Mouse (Mus musculus): ENCODE data around the gene Adgrv1. TPM values are rescaled to one million over a fixed set of nuclear protein-coding genes. Genes with fewer than 3 reads are reported as not detected.

The Adgrv1 gene
- polyA plus RNA-seq, 1 experiment from 2014 or later: 2.0 TPM

DNA sequence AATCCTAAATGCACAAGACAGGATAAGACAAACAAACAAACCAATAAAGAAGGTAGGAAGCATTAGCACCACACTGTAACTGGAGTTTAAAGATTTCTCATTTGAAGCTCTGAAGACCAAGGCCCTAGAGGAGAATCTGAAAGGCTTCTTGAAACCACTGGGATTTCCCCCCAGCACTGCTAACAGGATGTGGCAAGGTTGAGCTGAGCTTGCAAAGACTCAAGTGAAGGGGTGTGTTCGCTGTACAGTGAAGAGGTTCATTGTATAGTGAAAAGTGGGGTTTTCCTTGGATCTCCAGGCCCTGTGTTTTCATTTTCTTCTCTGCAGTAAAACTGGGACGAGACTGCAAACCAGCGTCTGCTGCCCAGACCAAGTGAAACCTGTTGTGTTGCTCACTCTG lies 456.9 kb downstream of the Adgrv1 start:
- Histone ChIP-seq H3K4me3 (replicated peaks) (no peak overlapping the region), H3K9ac (no peak overlapping the region), H3K4me1 (no peaks in the 10 kb centered on the region), H3K27me3 (no peaks in the 10 kb centered on the region), H3K4me2 (replicated peaks) (no peak overlapping the region), H3K9me3 (replicated peaks) (no peaks in the 10 kb centered on the region), H3K27ac (replicated peaks) (no peak overlapping the region), H3K36me3 (no peaks in the 10 kb centered on the region)
- no peak for ATAC-seq (ENCODE audit: insufficient number of reproducible peaks, low FRiP score, low TSS enrichment, low read depth)
- 55% methylated on average over 3 of the region's 3 CpGs for WGBS

DNA sequence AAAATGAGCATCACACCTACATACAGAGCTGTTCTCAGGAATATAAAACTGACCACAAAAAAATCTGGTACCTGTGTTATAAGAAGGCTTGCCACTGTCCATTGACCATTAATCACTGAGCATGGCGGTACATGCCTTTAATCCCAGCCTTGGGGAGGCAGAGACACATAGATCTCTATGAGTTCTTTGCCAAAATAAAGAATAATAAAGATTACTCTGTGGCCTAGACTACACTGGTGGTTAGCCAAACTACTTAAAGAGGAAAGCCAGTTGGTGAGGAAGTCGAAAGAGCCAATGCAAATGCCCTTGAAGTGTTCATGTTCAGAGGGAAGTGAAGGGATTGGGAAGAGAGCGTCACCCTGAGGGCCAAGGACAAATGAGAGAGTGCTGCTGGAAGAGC lies 461.8 kb downstream of the Adgrv1 start:
- Histone ChIP-seq H3K4me2 (replicated peaks) (no peak overlapping the region), H3K27ac (replicated peaks) (no peak overlapping the region), H3K9me3 (replicated peaks) (no peaks in the 10 kb centered on the region), H3K4me1 (no peaks in the 10 kb centered on the region), H3K4me3 (replicated peaks) (no peak overlapping the region), H3K36me3 (no peaks in the 10 kb centered on the region), H3K9ac (no peak overlapping the region), H3K27me3 (no peaks in the 10 kb centered on the region)
- no peak for ATAC-seq (ENCODE audit: insufficient number of reproducible peaks, low FRiP score, low TSS enrichment, low read depth)
- 77% methylated on average over 3 of the region's 3 CpGs for WGBS

DNA sequence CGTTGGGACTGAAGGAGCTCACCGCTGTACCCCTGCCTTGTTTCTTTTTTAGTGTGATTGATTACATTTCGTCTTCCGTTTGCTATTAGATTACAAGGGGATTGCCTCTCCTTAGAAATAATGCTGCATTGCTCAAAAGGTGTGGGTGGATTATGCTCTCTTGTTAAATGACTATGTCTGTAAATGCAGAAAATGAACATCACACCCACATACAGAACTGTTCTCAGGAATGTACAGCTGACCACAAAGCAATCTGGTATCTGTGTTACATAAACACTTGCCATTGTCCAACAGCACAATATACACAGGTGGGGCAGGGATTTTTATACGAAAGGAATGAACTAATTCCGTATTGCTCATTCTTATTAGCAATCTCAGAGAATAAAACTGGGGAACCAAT lies 465.5 kb downstream of the Adgrv1 start:
- no peaks in the 10 kb centered on the region for H3K9me3 ChIP-seq (replicated peaks)
- H3K4me2 ChIP-seq (replicated peaks): no peak overlapping the region
- 73% methylated on average over 6 of the region's 6 CpGs for WGBS
- no peaks in the 10 kb centered on the region for H3K4me1 ChIP-seq
- H3K27ac ChIP-seq (replicated peaks): no peak overlapping the region
- no peak for ATAC-seq (ENCODE audit: insufficient number of reproducible peaks, low FRiP score, low TSS enrichment, low read depth)
- H3K9ac ChIP-seq: no peak overlapping the region
- H3K27me3 ChIP-seq: no peaks in the 10 kb centered on the region
- no peak overlapping the region for H3K4me3 ChIP-seq (replicated peaks)
- H3K36me3 ChIP-seq: no peaks in the 10 kb centered on the region

DNA sequence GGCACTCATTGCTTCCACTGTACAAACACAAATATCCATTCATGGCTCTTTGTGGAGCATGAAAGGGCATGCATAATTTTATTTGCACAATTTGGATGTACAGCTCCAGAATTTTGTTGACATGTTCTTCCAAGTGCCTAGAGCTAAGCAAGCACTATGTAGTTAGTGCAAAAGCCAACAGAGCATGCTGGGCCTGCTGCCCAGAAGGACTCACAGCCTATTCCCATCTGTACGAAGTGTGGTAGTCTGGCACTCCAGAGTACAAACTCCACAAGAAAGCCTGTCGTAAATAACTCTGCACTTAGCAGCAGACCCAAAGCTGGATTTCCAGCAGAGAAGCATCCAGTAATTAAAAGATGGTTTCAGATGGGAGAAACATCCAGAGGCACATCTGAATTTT lies 473.1 kb downstream of the Adgrv1 start:
- Histone ChIP-seq H3K9ac (no peak overlapping the region), H3K4me3 (replicated peaks) (no peak overlapping the region), H3K4me2 (replicated peaks) (no peak overlapping the region), H3K27me3 (no peaks in the 10 kb centered on the region), H3K36me3 (no peaks in the 10 kb centered on the region), H3K9me3 (replicated peaks) (no peaks in the 10 kb centered on the region), H3K4me1 (no peaks in the 10 kb centered on the region), H3K27ac (replicated peaks) (no peak overlapping the region)
- peak; percentile 88 for ATAC-seq (ENCODE audit: insufficient number of reproducible peaks, low FRiP score, low TSS enrichment, low read depth)
- WGBS: 54% methylated on average over 2 of the region's 2 CpGs

DNA sequence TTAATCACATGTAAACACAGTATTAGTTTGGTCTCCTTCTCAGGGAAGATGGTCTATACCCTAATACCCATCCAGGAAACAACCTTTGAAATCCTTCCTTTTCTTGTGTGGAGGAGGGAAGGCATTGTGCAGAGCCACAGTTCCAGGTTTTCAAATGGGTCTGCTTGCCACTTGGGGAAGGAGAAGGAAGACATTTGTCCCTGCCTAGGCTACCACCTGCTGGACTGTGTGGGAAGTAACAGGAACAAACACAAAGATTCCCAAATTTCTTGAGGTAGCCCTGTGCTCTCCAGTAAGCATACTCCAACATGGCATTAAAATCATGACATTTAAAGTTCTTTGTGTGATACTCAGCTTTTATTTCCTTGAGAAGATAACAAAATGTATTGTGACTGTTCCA lies 477.6 kb downstream of the Adgrv1 start:
- no peak overlapping the region for H3K4me3 ChIP-seq (replicated peaks)
- H3K9ac ChIP-seq: no peak overlapping the region
- no peak overlapping the region for H3K4me2 ChIP-seq (replicated peaks)
- H3K9me3 ChIP-seq (replicated peaks): no peaks in the 10 kb centered on the region
- H3K27ac ChIP-seq (replicated peaks): no peak overlapping the region
- H3K4me1 ChIP-seq: no peaks in the 10 kb centered on the region
- ATAC-seq (ENCODE audit: insufficient number of reproducible peaks, low FRiP score, low TSS enrichment, low read depth): no peak
- H3K36me3 ChIP-seq: no peaks in the 10 kb centered on the region
- no peaks in the 10 kb centered on the region for H3K27me3 ChIP-seq

DNA sequence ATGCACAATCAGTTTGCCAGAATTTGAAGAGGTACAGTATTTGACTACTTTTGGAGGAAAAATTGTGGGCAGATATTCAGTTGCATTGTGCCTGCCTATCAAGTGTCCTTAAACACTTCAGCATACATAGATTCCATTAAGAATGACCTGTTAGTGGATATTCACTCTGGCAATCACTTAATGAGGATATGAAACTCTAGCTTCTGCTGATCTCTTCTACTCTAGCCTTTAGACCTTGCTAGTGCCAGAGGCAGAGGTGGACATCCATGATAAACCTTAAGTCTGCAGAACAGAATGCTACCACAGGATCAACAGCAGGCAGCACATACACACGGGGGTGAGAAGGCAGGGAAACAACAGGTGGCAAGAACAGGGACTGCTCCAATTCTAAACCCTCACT lies 488.5 kb downstream of the Adgrv1 start:
- no peak overlapping the region for H3K9ac ChIP-seq
- no peaks in the 10 kb centered on the region for H3K4me1 ChIP-seq
- H3K4me3 ChIP-seq (replicated peaks): no peak overlapping the region
- no peak overlapping the region for H3K4me2 ChIP-seq (replicated peaks)
- H3K36me3 ChIP-seq: no peaks in the 10 kb centered on the region
- H3K9me3 ChIP-seq (replicated peaks): no peaks in the 10 kb centered on the region
- ATAC-seq (ENCODE audit: insufficient number of reproducible peaks, low FRiP score, low TSS enrichment, low read depth): no peak
- no peak overlapping the region for H3K27ac ChIP-seq (replicated peaks)
- 42% methylated on average over 1 of the region's 1 CpGs for WGBS
- no peaks in the 10 kb centered on the region for H3K27me3 ChIP-seq

DNA sequence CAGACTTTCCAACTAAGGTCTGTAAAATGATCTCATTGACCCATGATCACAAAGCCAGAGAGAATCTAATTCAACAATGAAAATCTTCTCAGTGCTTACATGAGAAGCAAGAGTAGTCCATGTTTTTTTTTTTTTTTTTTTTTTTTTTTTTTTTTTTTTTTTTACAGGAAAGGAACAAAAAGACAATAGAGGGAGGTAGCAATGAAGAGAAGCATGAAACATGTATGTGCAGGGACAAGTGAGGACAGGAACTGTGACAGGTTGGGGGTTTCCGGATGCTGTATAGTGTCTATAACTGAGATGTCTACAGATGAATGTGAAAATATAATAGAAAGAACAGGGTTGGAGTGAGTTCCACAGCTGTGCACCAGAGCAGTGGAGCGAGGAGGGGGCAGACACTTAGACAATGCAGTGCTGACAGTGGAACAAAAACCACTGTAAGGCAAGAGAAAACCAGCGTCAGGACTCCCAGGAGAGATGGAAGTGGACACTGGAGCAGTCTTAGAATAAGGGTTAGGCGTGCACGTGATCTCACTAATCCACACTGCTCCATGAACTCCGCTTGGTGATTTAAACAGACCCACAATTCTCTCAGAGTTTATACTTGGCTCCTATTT lies 490.6 kb downstream of the Adgrv1 start:
- Histone ChIP-seq H3K4me1 (no peaks in the 10 kb centered on the region), H3K9me3 (replicated peaks) (no peaks in the 10 kb centered on the region), H3K4me3 (replicated peaks) (no peak overlapping the region), H3K4me2 (replicated peaks) (no peak overlapping the region), H3K27me3 (no peaks in the 10 kb centered on the region), H3K36me3 (no peaks in the 10 kb centered on the region), H3K9ac (no peak overlapping the region), H3K27ac (replicated peaks) (no peak overlapping the region)
- 58% methylated on average over 6 of the region's 6 CpGs for WGBS
- no peak for ATAC-seq (ENCODE audit: insufficient number of reproducible peaks, low FRiP score, low TSS enrichment, low read depth)

DNA sequence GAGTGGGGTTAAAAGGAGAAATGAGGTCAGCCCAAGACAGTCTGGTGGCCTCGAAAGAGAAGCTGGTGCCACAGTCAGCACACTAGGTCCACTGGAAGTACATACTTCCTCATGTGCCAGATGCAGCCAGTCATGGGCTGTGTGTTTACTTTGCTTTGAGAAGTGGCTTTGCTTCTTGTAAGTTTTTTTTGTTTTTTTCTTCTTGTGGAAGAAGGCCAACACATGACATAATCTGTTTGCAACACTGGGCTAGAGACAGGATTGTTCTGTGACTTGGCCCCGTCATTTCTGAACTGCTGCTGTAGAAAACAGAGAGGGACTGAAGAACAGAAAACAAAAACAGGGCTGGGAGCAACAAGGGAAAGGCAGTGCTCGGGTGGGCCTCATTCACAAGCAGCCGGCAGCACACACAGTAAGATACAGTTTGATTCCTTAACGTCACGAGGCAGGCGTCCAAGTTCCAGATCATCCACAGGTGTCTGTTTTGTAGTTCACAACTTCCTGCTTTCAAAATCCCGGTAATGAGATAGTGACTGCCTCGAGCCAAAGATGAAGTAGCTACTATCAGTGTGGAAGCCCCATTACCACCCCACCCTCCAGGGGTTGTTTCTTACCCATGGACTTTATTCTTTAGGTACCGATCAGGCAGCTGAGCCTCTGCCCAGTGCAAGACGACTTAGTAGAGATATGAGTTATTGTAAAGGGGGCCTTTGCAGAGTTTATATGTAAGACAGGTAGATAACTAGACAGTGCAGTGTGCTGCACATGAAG lies 496.1 kb downstream of the Adgrv1 start:
- no peak overlapping the region for H3K9ac ChIP-seq
- 33% methylated on average over 11 of the region's 11 CpGs for WGBS
- H3K27ac ChIP-seq (replicated peaks): peak overlapping the region; percentile 82
- no peaks in the 10 kb centered on the region for H3K27me3 ChIP-seq
- peaks cover 27% of the 10 kb centered on the region for H3K4me1 ChIP-seq
- no peaks in the 10 kb centered on the region for H3K36me3 ChIP-seq
- no peak overlapping the region for H3K4me3 ChIP-seq (replicated peaks)
- no peak overlapping the region for H3K4me2 ChIP-seq (replicated peaks)
- H3K9me3 ChIP-seq (replicated peaks): no peaks in the 10 kb centered on the region
- peak; percentile 72 for ATAC-seq (ENCODE audit: insufficient number of reproducible peaks, low FRiP score, low TSS enrichment, low read depth)

DNA sequence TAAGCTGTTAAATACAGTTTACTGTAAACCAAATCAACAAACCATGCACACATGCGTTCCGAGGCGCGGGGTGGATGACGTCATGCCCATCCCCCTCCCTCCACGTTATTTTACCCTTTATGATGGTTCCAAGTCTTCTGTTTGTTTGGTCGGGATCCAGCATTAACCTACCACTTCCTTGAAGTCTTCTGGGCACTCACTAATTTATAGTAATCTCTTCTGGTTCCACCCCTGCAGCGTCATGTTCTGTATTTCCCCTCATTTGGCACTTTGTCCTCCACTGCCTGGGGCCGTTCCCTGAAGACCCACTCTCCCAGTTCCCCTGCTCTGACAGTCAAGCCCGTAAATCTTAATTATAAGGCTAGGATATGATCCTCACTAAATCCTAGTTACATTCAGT lies 497.0 kb downstream of the Adgrv1 start:
- no peaks in the 10 kb centered on the region for H3K9me3 ChIP-seq (replicated peaks)
- H3K27ac ChIP-seq (replicated peaks): peak overlapping the region; percentile 82
- H3K4me3 ChIP-seq (replicated peaks): no peak overlapping the region
- no peak overlapping the region for H3K4me2 ChIP-seq (replicated peaks)
- H3K27me3 ChIP-seq: no peaks in the 10 kb centered on the region
- H3K4me1 ChIP-seq: peaks cover 30% of the 10 kb centered on the region
- H3K36me3 ChIP-seq: no peaks in the 10 kb centered on the region
- no peak overlapping the region for H3K9ac ChIP-seq
- 42% methylated on average over 10 of the region's 10 CpGs for WGBS
- ATAC-seq (ENCODE audit: insufficient number of reproducible peaks, low FRiP score, low TSS enrichment, low read depth): no peak

DNA sequence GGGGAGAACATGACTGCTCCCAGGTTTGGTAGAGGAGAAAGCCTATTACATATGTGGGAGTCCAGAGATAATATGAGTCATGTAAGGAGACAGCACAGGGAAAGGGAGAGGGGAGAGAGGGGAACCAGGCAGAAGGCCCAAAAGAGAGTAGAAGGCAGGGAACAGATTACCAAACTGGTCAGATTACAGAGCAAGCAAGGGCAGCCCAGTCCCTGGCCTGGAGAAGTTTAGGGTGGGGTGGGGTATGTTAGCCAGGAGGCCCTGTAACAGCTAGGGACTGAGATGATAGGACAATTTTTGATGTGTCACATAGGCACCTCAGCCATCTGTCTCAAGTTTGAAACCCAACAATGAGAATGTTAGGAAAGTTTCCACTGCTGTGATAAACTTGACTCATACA lies 498.5 kb downstream of the Adgrv1 start:
- Histone ChIP-seq H3K9me3 (replicated peaks) (no peaks in the 10 kb centered on the region), H3K4me1 (peaks cover 30% of the 10 kb centered on the region), H3K27ac (replicated peaks) (no peak overlapping the region), H3K36me3 (no peaks in the 10 kb centered on the region), H3K4me2 (replicated peaks) (no peak overlapping the region), H3K4me3 (replicated peaks) (no peak overlapping the region), H3K27me3 (no peaks in the 10 kb centered on the region), H3K9ac (no peak overlapping the region)
- no peak for ATAC-seq (ENCODE audit: insufficient number of reproducible peaks, low FRiP score, low TSS enrichment, low read depth)

DNA sequence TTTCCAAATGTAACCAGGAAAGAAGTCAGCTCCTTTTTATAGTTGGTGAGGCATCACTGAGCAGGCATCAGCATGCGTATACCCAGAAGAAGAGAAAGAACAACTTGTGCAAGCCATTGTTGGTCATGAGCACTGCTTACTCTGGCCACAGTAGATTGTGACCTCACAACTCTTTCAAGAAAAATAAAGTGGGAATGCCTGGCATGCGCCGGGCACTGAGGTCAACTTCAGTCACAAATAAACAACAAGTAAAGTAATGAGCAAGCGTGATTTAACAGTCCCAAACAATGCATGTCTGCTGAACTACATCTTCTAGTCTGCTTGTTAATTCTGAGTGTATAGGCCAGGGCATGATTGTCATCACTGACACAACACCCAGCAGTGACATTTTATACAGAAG lies 499.6 kb downstream of the Adgrv1 start:
- 77% methylated on average over 4 of the region's 4 CpGs for WGBS
- Histone ChIP-seq H3K4me1 (peaks cover 30% of the 10 kb centered on the region), H3K4me3 (replicated peaks) (no peak overlapping the region), H3K9ac (no peak overlapping the region), H3K27ac (replicated peaks) (peak overlapping the region; percentile 11; the same call in 1 of the 2 replicates), H3K9me3 (replicated peaks) (no peaks in the 10 kb centered on the region), H3K36me3 (no peaks in the 10 kb centered on the region), H3K4me2 (replicated peaks) (no peak overlapping the region), H3K27me3 (no peaks in the 10 kb centered on the region)
- no peak for ATAC-seq (ENCODE audit: insufficient number of reproducible peaks, low FRiP score, low TSS enrichment, low read depth)

DNA sequence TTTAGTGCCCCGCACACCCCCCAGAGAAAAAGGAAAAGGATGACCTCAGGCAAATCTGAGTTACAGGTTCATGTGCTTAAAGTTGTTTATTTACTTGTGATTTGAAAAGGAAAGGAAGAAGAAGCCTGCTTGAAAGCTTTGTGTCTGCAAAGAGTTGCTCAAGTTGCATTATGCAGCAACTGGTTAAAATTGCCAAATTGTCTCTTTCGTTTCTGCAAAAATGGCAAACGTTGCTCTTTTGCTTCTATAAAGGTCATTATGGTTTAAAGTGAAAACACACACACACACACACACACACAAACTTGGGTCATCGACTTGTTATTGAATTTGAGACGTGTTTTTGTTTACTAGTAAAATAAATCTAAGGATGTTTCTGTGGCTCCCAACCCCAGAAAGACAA lies 500.3 kb downstream of the Adgrv1 start:
- Histone ChIP-seq H3K4me3 (replicated peaks) (no peak overlapping the region), H3K4me2 (replicated peaks) (no peak overlapping the region), H3K36me3 (no peaks in the 10 kb centered on the region), H3K27ac (replicated peaks) (0 out of 2 replicates have a peak overlapping the region, but pooled peaks have one; percentile 11), H3K4me1 (peaks cover 30% of the 10 kb centered on the region), H3K27me3 (no peaks in the 10 kb centered on the region), H3K9me3 (replicated peaks) (no peaks in the 10 kb centered on the region), H3K9ac (no peak overlapping the region)
- 40% methylated on average over 5 of the region's 5 CpGs for WGBS
- ATAC-seq (ENCODE audit: insufficient number of reproducible peaks, low FRiP score, low TSS enrichment, low read depth): no peak

All from embryonic facial prominence, embryonic 15.5 days (tissue).